ENCODE assay signal across 21 mouse cellular contexts in genomic region chr2:35719230-35720005, GRCm38 (mm10).
DNase-seq lines count a peak whose midpoint lies in the region; ATAC-seq and TF ChIP-seq lines count a peak whose summit lies in the region.
"Had no signal": no experiment of that assay in that cellular context is flagged by ENCODE, and none has a peak within 500 bp of the region (broad histone marks: within the 10 kb centered on the region; RNA-seq: fewer than 3 reads in every experiment).

No protein-coding gene starts in this region.

- H3K4me2 ChIP-seq in heart, embryonic 12.5 days, result no peak overlapping the region
- H3K4me2 ChIP-seq: heart, embryonic 15.5 days; liver, embryonic 12.5 days; midbrain, embryonic 11.5 days had no signal

- 18% methylated on average over 12 of the region's 12 CpGs for WGBS in cerebellum, adult 2 months
- WGBS in heart, adult 2 months, result 84% methylated on average over 12 of the region's 12 CpGs
- WGBS in heart, embryonic 12.5 days, result 83% methylated on average over 12 of the region's 12 CpGs

- no peak for TF ChIP-seq EP300 in heart, adult 2 months (IDR thresholded peaks at IDR 0.05; ENCODE audit: insufficient read depth, low read depth, low read length)

- intact Hi-C loops in heart, adult 2 months (cut with DNase I), result no loop called here

- no peaks in the 10 kb centered on the region for H3K36me3 ChIP-seq in heart, adult 2 months (ENCODE audit: control insufficient read depth, insufficient read depth, low read length)
- H3K36me3 ChIP-seq in heart, embryonic 12.5 days, result peaks cover 88% of the 10 kb centered on the region
- peaks cover 100% of the 10 kb centered on the region for H3K36me3 ChIP-seq in E14TG2a.4 (ENCODE audit: insufficient read depth, low read length)

- H3K9ac ChIP-seq in heart, adult 2 months (ENCODE audit: low read depth, low read length), result no peak overlapping the region
- H3K9ac ChIP-seq in heart, embryonic 12.5 days, result no peak overlapping the region
- H3K9ac ChIP-seq: heart, embryonic 15.5 days; liver, embryonic 12.5 days; liver, postnatal 0 days had no signal

- peaks cover 76% of the 10 kb centered on the region for H3K4me1 ChIP-seq in cerebellum, adult 2 months (ENCODE audit: control insufficient read depth, insufficient read depth, low read length)
- peaks cover 18% of the 10 kb centered on the region for H3K4me1 ChIP-seq in heart, adult 2 months (ENCODE audit: control insufficient read depth, insufficient read depth, low read length)
- H3K4me1 ChIP-seq in heart, embryonic 12.5 days (replicated peaks), result peaks cover 21% of the 10 kb centered on the region
- peaks cover 40% of the 10 kb centered on the region for H3K4me1 ChIP-seq in E14TG2a.4 (replicated peaks; ENCODE audit: low read depth, low read length)

- peak overlapping the region; percentile 70 for H3K27ac ChIP-seq in cerebellum, adult 2 months (ENCODE audit: insufficient read depth, low read length)
- peak overlapping the region; percentile 9; the same call in 1 of the 2 replicates for H3K27ac ChIP-seq in heart, adult 2 months
- H3K27ac ChIP-seq in heart, embryonic 12.5 days (ENCODE audit: poor library complexity, severe bottlenecking), result no peak overlapping the region
- H3K27ac ChIP-seq: heart, embryonic 15.5 days; liver, embryonic 12.5 days had no signal

- peak in 1 of 2 experiments; percentile 48 for DNase-seq in cerebellum, adult 2 months
- no peak for DNase-seq in cerebellum, adult 8-10 months
- no peak for DNase-seq in heart, adult 2 months
- peak; percentile 73 for DNase-seq in layer of hippocampus, adult 9-11 months
- DNase-seq in spleen, adult 12 weeks (ENCODE audit: low spot score), result no peak
- DNase-seq: kidney, adult 8-10 months; kidney, postnatal 10 days; liver, postnatal 0 days; lung, postnatal 36 days; right cerebral cortex, postnatal 25 days; spleen, adult 18-20 months; thymus, adult 18-20 months; thymus, postnatal 25 days had no signal

- no peak overlapping the region for H3K4me3 ChIP-seq in cerebellum, adult 2 months (replicated peaks; ENCODE audit: insufficient read depth, low read depth, low read length)
- no peak overlapping the region for H3K4me3 ChIP-seq in heart, adult 2 months
- no peak overlapping the region for H3K4me3 ChIP-seq in heart, embryonic 12.5 days
- peak overlapping the region; percentile 65 for H3K4me3 ChIP-seq in E14TG2a.4 (replicated peaks; ENCODE audit: low read length)
- H3K4me3 ChIP-seq: heart, embryonic 15.5 days; liver, embryonic 12.5 days had no signal

- no peaks in the 10 kb centered on the region for H3K27me3 ChIP-seq in cerebellum, adult 2 months (ENCODE audit: control insufficient read depth, insufficient read depth, low read length)
- H3K27me3 ChIP-seq in heart, adult 2 months (ENCODE audit: control insufficient read depth, insufficient read depth, low read length), result no peaks in the 10 kb centered on the region
- no peaks in the 10 kb centered on the region for H3K27me3 ChIP-seq in heart, embryonic 12.5 days (replicated peaks)
- no peaks in the 10 kb centered on the region for H3K27me3 ChIP-seq in E14TG2a.4 (ENCODE audit: insufficient read depth, low read length)
- H3K27me3 ChIP-seq: heart, embryonic 15.5 days; liver, embryonic 12.5 days had no signal

- ATAC-seq in heart, embryonic 12.5 days (ENCODE audit: insufficient number of reproducible peaks, low FRiP score), result no peak
- ATAC-seq: forebrain, embryonic 14.5 days; intestine, embryonic 16.5 days; liver, postnatal 0 days; midbrain, embryonic 16.5 days had no signal

- H3K79me2 ChIP-seq in heart, adult 2 months (replicated peaks; ENCODE audit: control insufficient read depth, insufficient read depth, low read length), result no peaks in the 10 kb centered on the region

- no peak for TF ChIP-seq POLR2A in cerebellum, adult 2 months (IDR thresholded peaks at IDR 0.05; ENCODE audit: borderline replicate concordance, insufficient read depth, low read length)
- TF ChIP-seq POLR2A in heart, adult 2 months (IDR thresholded peaks at IDR 0.05; ENCODE audit: insufficient read depth, low read depth, low read length), result no peak

- peak; percentile 34; the same call in 1 of the 2 replicates for TF ChIP-seq CTCF in cerebellum, adult 2 months (IDR thresholded peaks at IDR 0.05; ENCODE audit: borderline replicate concordance, insufficient read depth, low read depth, low read length)
- TF ChIP-seq CTCF in heart, adult 2 months (IDR thresholded peaks at IDR 0.05), result no peak
- TF ChIP-seq CTCF in E14TG2a.4 (conservative IDR thresholded peaks at IDR 0.05; ENCODE audit: low read length), result no peak

- no peaks in the 10 kb centered on the region for H3K9me3 ChIP-seq in heart, embryonic 12.5 days (replicated peaks)
- no peaks in the 10 kb centered on the region for H3K9me3 ChIP-seq in E14TG2a.4 (ENCODE audit: low read length)
- H3K9me3 ChIP-seq: heart, embryonic 15.5 days; liver, embryonic 12.5 days had no signal
